Mouse (Mus musculus) retina, postnatal 7 days (tissue): Measurements from ENCODE around the gene Ap2a2.
A peak's percentile ranks its signal among the peaks of the same experiment; 100 is the strongest.

Source experiments
- DNase-seq: peaks from one replicate; pipeline ENCODE4 v3.0.0-alpha.2; 2012; ENCODE audit warnings: low read depth, low spot score

The Ap2a2 gene

DNA sequence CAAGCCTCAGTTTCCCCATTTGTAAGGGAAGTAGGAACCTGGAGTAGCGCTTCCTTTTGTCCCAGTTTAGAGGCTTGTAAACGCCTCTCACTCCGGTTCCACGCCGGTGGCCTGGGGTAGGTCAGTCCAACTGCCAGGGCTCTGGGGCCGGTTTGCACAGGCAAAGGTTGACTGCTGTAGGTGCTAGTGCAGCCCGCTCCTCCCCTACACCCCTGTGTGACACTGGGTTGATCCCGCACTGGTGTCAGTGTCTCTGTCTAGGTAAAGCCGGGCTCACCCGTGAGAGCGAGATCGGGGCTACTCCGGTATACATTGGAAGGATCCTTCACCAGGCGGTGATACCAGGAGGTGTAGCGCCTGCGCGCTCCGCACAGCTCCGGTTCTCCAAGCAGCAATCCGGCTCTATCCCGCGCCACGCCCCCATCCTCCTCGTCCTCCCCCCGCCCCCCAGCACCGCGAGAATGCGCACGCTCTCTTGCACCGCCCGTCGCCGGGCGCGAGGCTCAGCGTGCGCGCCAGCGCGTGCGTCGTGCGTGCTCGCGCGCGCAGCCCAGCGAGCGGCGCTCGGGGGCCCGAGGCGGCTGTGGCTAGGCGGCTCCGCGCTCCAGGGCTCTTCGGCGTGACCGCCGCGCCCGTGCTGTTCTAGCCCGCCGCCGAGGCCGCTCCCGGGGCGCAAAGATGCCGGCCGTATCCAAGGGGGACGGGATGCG, at the start of gene Ap2a2:
Gene Ap2a2, plus strand, starts transcription at position 492 of the 710 bp plus-strand sequence.
- DNase-seq = peak; percentile 92

GRCm38 (mm10) chr7:141517638-141518037, 44.3 kb upstream of the Ap2a2 start:
- no peak for DNase-seq

DNA sequence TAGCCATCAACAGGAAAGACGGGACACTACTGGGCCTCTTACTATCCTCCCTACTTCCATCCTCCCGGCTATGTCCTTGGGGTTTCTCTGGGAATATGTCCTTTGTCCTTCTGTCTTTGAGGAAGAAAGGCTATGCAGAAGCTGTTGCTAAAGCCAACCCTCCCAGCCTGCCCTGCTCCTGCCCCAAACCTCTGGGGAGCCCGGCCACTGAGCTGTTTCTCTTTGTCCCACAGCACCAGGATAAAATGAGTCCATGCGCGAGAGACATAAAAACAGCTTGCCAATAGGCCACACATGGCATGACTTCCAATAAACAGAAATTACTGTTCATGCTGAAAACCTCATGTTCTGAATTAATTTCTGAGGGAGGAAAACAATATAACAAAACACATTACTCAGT, 43.7 kb upstream of the Ap2a2 start:
- DNase-seq = no peak

- DNase-seq = no peak
Observed at GRCm38 (mm10) chr7:141518926-141519325, 43.0 kb upstream of the Ap2a2 start.

DNA sequence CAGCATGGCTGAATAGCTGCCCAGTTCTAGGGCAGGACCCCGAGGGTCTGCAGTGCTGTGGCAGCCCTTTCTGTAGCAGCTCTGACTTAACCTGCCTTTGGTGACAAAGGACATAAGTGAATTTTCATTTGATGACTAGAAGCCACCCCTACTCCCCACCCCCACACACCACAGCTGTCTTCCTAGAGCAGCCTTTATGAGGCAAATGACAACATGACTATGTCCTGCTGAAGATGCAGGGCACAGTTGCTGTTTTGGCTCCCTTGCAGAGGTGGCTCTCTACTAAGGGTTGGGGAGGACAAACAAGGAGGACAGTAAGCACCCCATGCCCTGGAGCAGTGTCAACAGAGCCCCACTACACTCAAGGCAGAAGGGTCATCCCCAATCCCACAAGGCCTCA, 42.2 kb upstream of the Ap2a2 start:
- no peak for DNase-seq

GRCm38 (mm10) chr7:141523007-141523406, 39.0 kb upstream of the Ap2a2 start:
- DNase-seq = no peak

GRCm38 (mm10) chr7:141524271-141524670, 37.7 kb upstream of the Ap2a2 start:
- no peak for DNase-seq

DNA sequence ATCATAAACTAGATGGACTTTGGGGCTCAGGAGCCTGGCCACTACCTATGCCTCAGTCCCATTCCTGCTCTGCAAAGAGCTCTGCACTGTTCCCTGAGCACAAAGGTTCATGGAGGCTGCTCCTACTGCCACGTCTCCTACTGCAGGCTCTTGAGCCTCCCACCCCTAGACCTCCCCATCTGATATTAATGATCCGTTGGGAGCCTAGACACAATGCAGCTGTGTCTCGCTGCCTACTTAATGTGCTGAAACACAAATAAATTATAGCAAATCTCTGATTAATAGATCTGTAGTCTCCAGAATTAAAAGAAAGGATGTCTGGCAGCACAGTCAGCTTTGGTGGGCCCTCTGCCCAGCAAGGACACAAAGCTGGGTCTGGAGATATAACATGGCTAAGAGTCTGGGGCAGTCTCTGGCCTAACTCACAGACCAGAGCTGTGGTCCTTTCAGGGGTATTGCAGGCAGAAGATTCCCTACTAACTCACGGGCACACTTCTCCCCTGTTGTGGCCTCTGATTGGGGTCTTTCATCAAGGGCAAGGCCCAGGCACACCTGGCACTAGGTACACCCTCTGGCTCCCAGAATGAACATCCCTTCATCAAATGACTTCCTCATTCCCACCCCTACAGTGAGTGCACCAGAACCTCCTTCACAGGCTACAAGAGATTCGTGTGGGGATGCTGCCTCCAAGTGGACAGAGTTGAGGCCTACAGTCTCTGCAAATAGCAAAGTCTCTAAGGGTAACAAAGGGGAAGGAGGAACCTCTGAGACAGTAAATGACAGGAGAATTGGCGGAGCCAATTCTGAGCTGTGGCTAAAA, 37.0 kb upstream of the Ap2a2 start:
- DNase-seq = peak; percentile 77

DNA sequence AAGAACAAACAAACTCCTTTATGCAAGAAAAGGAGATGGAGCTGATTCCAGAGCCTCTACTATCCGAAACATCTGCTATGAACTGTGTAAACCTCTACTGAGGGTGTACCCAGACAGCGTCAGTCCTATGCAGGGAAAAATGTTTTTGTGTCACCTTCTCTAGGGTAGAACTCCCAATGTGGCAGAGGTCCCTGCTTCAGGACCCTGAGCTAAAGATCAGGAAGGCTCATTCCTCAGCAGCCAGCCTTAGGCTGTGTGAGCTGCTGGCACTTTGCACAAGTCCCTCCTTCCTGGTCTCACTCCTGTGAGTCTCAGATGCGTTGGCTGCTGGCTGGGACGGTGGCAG, 36.4 kb upstream of the Ap2a2 start:
- DNase-seq = no peak

DNA sequence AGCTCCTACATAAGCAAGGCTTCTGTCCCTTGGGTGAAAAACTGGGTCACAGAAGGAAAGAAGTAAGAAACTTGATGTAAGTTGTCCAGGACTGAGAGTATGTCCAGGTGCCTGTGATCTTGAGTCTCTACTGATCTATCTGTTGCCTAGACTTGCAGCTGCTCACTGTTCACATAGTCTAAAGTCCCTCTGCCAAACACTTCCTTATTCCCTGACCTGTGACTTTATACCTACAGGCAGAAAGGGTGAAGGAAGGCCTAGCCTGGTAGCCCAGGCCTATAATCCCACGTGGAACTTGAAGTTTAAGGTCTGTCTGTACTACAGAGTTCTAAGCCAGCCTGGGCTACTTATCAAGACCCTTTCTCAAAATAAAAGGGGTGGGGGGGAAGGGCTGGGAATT, 26.4 kb upstream of the Ap2a2 start:
- DNase-seq = no peak

- no peak for DNase-seq
Observed at GRCm38 (mm10) chr7:141538852-141539555, 23.0 kb upstream of the Ap2a2 start.

GRCm38 (mm10) chr7:141539556-141540311, 22.2 kb upstream of the Ap2a2 start, which contains the start of gene Chid1:
Chid1 (minus strand) TSS chr7:141539857.
- DNase-seq = peak; percentile 98

DNA sequence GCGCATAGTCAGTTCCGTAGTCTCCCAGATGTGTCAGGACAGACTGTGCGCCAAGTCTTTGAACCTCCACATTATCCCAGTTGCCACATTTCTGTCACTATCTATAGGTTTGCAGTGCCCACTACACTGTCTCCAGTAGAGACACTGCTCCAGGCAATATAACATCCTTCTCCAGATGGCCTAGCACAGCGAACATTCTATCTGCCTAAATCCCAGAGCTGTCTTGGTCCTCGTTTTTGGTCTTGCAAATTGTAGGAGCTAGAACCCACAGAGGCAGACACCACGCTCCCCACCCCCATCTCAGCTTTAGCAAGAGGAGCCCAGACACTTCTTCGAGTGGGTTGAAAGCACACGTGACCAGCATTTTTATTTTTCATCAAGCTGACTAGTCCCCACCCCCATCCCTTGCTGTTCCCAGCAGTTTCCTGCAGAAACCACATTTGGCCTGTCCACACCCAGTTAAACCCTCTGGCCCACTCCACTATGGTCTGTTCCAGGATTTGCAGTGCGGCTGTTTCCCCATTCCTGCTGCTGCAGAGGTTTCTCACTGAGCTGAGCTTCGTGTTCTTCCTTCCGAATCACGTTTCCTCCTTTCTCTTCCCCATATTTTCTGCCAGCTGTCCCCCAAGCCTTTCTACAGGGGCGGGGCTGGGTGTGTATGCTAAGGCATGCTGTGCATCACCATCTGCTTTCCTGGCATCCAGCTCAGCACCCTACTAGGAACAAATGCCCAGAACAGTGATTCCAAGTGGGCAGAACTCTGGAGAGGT, 21.5 kb upstream of the Ap2a2 start:
- DNase-seq = no peak

DNA sequence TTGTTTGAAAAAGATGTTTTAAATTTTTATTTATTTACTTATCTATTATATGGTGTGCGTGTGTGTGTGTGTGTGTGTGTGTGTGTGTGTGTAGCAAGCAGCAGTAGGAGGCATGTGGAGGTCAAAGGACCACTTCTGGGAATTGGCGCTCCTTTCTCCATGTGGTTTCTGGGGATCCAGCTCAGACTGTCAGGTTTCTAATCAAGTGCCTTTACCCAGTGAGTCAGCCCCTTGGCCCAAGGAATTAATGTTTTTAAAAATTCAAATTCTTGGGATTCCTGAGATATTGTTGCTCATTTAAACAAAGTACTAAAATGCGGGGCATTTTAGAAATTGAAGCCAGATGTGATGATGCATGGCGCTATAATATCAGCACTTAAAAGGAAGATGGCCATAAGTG, 20.3 kb upstream of the Ap2a2 start:
- no peak for DNase-seq

DNA sequence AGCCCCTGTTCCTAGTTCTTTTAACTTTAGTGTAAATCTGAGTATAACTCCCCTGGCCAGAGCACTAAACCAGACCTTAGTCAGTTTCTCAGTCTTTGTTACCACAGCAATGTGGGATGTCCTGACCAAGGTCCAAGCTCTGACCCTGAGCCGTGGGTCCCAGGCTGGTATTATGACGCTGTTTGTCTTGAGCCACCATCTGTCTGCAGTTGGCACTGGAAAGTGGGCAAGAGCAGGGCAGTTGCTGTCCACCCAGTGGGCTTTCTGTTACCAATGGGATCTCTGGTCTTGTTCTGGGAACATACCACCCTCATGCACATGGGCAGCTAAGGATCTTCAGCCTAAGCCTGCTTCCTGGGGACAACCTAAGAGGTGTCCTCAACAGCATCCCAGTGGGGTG, 19.4 kb upstream of the Ap2a2 start:
- no peak for DNase-seq

DNA sequence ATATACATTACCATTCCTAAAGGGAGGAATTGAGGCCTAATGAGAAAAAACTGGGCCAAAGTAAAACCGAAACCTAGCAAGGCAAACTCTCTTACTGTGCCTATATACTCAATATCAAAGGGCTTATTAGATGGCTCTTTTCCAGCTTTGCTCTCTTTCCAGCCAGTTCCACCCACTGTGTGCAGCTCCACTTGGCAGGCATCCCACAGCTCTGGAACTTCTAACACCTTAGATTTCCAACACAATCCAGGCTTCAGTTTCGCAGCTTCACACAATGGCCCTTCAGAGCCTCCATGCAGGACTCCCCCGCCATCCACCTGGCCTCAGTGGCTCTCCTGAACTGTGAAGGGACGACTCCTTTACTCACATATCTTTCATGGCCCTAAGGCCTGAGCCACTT, 17.3 kb upstream of the Ap2a2 start:
- DNase-seq = no peak

DNA sequence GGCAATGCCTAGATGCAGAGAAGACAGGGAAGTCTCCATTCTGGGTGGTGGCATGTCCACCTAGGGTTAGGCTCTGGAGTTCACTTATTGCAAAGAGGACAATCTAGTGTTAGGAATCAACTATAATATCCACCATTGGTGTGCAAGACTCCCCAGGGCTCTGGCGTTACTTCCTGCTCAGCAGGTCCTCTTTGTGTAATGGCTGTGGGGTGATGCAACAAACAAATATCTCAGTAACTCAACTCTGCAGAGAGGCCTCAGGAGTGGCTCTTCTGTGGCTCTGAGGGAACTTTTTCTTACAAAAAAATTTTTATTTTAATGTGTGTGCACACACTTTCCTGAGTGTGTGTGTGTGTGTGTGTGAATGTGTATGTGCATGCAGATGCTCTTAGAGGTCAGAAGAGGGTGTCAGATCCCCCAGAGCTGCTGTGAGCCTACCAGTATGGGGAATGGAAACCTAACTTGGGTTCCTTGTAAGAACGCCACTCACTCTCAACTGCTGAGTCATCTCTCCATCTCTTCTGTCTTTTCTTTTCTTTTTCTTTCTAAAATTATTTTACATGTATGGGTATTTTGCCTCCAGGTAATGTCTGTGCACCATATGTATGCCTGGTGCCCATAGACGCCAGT, 12.4 kb upstream of the Ap2a2 start:
- no peak for DNase-seq

- DNase-seq = no peak
Observed at GRCm38 (mm10) chr7:141550464-141550863, 11.5 kb upstream of the Ap2a2 start.

GRCm38 (mm10) chr7:141558329-141558776, 3.6 kb upstream of the Ap2a2 start:
- no peak for DNase-seq

DNA sequence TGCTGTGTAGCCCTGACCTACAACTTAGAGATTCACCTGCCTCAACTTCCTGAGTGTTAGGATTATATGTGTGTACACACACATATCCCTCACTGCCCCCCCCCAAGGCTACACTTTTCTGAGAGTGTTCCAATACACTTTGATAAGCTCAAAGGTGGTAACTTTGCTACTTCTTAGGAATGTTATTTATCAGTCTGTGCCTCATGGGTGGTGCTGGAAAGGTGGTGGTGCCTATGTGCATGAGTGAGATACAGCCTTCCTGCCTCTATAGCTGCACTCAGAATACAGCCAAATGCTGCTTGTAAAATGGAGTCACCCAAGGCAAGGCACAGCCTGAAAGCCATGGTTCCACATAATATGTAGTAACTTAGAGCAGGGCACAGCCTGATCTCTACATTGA, 3.0 kb upstream of the Ap2a2 start:
- DNase-seq = no peak
